Mouse (Mus musculus): ENCODE results near the gene Fthl17d. TPM values are rescaled to one million over a fixed set of nuclear protein-coding genes. Genes with fewer than 3 reads are reported as not detected.

Fthl17d gene
- polyA plus RNA-seq (2015; fragmentation: Illumina TruSeq; extraction: RNeasy Lipid Tissue Mini Kit (QIAGEN cat#74804); ENCODE audit: insufficient read depth, low replicate concordance): not detected

DNA sequence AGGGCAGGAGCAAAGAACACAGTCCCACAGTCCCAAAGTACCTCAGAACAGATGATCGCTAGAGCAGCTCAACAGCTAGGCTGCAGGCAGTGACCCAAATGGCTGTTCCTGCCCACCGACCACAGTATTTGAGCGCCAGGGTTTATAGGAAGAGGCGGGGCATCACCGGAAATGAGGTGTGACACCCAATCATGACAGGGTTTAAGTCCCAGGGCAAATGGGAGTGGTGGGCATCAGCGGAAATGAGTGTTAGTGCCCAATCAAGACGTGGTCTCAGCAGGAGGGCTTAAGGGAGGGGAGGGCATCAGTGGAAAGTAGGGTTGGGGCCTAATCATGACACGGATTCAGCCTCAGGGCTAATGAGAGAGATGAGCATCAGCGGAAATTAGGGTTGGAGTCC is at the start of gene Fthl17d:
Gene Fthl17d (minus strand): TSS at position 101 of the 400 bp plus-strand sequence.

DNA sequence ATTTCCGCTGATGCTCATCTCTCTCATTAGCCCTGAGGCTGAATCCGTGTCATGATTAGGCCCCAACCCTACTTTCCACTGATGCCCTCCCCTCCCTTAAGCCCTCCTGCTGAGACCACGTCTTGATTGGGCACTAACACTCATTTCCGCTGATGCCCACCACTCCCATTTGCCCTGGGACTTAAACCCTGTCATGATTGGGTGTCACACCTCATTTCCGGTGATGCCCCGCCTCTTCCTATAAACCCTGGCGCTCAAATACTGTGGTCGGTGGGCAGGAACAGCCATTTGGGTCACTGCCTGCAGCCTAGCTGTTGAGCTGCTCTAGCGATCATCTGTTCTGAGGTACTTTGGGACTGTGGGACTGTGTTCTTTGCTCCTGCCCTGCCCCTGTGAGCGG is 46.6 kb upstream of the Fthl17d start, which contains the start of gene Fthl17e:
Gene Fthl17e (plus strand): TSS at position 301 of the 400 bp plus-strand sequence.

DNA sequence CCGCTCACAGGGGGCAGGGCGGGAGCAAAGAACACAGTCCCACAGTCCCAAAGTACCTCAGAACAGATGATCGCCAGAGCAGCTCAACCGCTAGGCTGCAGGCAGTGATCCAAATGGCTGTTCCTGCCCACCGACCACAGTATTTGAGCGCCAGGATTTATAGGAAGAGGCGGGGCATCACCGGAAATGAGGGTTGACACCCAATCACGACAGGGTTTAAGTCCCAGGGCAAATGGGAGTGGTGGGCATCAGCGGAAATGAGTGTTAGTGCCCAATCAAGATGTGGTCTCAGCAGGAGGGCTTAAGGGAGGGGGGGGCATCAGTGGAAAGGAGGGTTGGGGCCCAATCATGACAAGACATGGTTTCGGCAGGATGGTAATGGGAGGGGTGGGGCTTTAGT is 10.1 kb downstream of the Fthl17d start, which contains the start of gene Fthl17c:
Gene Fthl17c (minus strand): TSS at position 101 of the 400 bp plus-strand sequence.

DNA sequence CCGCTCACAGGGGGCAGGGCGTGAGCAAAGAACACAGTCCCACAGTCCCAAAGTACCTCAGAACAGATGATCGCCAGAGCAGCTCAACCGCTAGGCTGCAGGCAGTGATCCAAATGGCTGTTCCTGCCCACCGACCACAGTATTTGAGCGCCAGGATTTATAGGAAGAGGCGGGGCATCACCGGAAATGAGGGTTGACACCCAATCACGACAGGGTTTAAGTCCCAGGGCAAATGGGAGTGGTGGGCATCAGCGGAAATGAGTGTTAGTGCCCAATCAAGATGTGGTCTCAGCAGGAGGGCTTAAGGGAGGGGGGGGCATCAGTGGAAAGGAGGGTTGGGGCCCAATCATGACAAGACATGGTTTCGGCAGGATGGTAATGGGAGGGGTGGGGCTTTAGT is 23.7 kb downstream of the Fthl17d start, which contains the start of gene Fthl17b:
Gene Fthl17b (minus strand): TSS at position 101 of the 400 bp plus-strand sequence.

Other genes with a start within 250 kb of the Fthl17d start
- not detected for gene Ssx9, start 238.3 kb downstream of the Fthl17d start, polyA plus RNA-seq (2015; fragmentation: Illumina TruSeq; extraction: RNeasy Lipid Tissue Mini Kit (QIAGEN cat#74804); ENCODE audit: insufficient read depth, low replicate concordance)
- not detected for gene Ssxb5, start 183.1 kb downstream of the Fthl17d start, polyA plus RNA-seq (2015; fragmentation: Illumina TruSeq; extraction: RNeasy Lipid Tissue Mini Kit (QIAGEN cat#74804); ENCODE audit: insufficient read depth, low replicate concordance)
- gene Gm6592, start 142.8 kb downstream of the Fthl17d start, polyA plus RNA-seq (2015; fragmentation: Illumina TruSeq; extraction: RNeasy Lipid Tissue Mini Kit (QIAGEN cat#74804); ENCODE audit: insufficient read depth, low replicate concordance): not detected
- not detected for gene Gm5751, start 112.5 kb downstream of the Fthl17d start, polyA plus RNA-seq (2015; fragmentation: Illumina TruSeq; extraction: RNeasy Lipid Tissue Mini Kit (QIAGEN cat#74804); ENCODE audit: insufficient read depth, low replicate concordance)
- 2.7 TPM for gene B630019K06Rik, start 94.4 kb downstream of the Fthl17d start, polyA plus RNA-seq (2015; fragmentation: Illumina TruSeq; extraction: RNeasy Lipid Tissue Mini Kit (QIAGEN cat#74804); ENCODE audit: insufficient read depth, low replicate concordance)
- not detected for gene Fthl17b, start 23.8 kb downstream of the Fthl17d start, polyA plus RNA-seq (2015; fragmentation: Illumina TruSeq; extraction: RNeasy Lipid Tissue Mini Kit (QIAGEN cat#74804); ENCODE audit: insufficient read depth, low replicate concordance)
- gene Fthl17c, start 10.2 kb downstream of the Fthl17d start, polyA plus RNA-seq (2015; fragmentation: Illumina TruSeq; extraction: RNeasy Lipid Tissue Mini Kit (QIAGEN cat#74804); ENCODE audit: insufficient read depth, low replicate concordance): not detected
- gene Fthl17e, start 46.7 kb upstream of the Fthl17d start, polyA plus RNA-seq (2015; fragmentation: Illumina TruSeq; extraction: RNeasy Lipid Tissue Mini Kit (QIAGEN cat#74804); ENCODE audit: insufficient read depth, low replicate concordance): not detected
- gene Fthl17f, start 76.3 kb upstream of the Fthl17d start, polyA plus RNA-seq (2015; fragmentation: Illumina TruSeq; extraction: RNeasy Lipid Tissue Mini Kit (QIAGEN cat#74804); ENCODE audit: insufficient read depth, low replicate concordance): not detected
- gene 4930402K13Rik, start 117.8 kb upstream of the Fthl17d start, polyA plus RNA-seq (2015; fragmentation: Illumina TruSeq; extraction: RNeasy Lipid Tissue Mini Kit (QIAGEN cat#74804); ENCODE audit: insufficient read depth, low replicate concordance): not detected
- gene Lancl3, start 213.1 kb upstream of the Fthl17d start, polyA plus RNA-seq (2015; fragmentation: Illumina TruSeq; extraction: RNeasy Lipid Tissue Mini Kit (QIAGEN cat#74804); ENCODE audit: insufficient read depth, low replicate concordance): 0.72 TPM

Measured in spleen, adult 10 weeks (tissue).